Mouse (Mus musculus) heart, postnatal 0 days (tissue): ENCODE data around the gene Copg1. TPM values are rescaled to one million over a fixed set of nuclear protein-coding genes. Genes with fewer than 3 reads are reported as not detected.
A peak's percentile ranks its signal among the peaks of the same experiment; 100 is the strongest.
"Not testable (repeated sequence)": the region's sequence is repeated elsewhere in the genome, so short reads cannot be mapped to it uniquely, and the experiment has no call there.

Experiments used
- ATAC-seq: fragments of 200-750 bp; cut with Nextera tagmentation; 2 replicates; pipeline ENCODE4 v1.8.0; 2017; ENCODE audit warnings: low read depth, moderate number of reproducible peaks, moderate library complexity; ENCODE audit not compliant: insufficient read depth
- DNase-seq: peaks from one replicate; pipeline ENCODE4 v3.0.0-alpha.2; 2016; ENCODE audit warnings: low spot score
- H3K27ac ChIP-seq: fragments of 300-500 bp; sonication (generic); 2 replicates; pipeline ENCODE4 v1.5.1; 2014; ENCODE audit warnings: low read depth, mild to moderate bottlenecking
- H3K27me3 ChIP-seq: fragments of 300-500 bp; sonication (generic); 2 replicates; pipeline ENCODE4 v1.6.1; 2014; ENCODE audit warnings: low read length, mixed read lengths; ENCODE audit not compliant: control insufficient read depth, insufficient read depth
- H3K36me3 ChIP-seq: fragments of 300-500 bp; sonication (generic); replicated peaks from 2 replicates; pipeline ENCODE4 v1.6.1; 2014; ENCODE audit warnings: low read length, mixed read lengths; ENCODE audit not compliant: control insufficient read depth, insufficient read depth
- H3K4me1 ChIP-seq: fragments of 300-500 bp; sonication (generic); 2 replicates; pipeline ENCODE4 v1.6.1; 2014; ENCODE audit warnings: antibody characterized with exemption; ENCODE audit not compliant: control insufficient read depth, insufficient read depth
- H3K4me2 ChIP-seq: fragments of 300-500 bp; sonication (generic); 2 replicates; pipeline ENCODE4 v1.6.1; 2014; ENCODE audit warnings: low read depth, mild to moderate bottlenecking, low read length, moderate library complexity
- H3K4me3 ChIP-seq: fragments of 300-500 bp; sonication (generic); 2 replicates; pipeline ENCODE4 v1.5.1; 2014; ENCODE audit warnings: low read depth, low read length
- H3K9ac ChIP-seq: fragments of 300-500 bp; sonication (generic); replicated peaks from 2 replicates; pipeline ENCODE4 v1.6.1; 2014; ENCODE audit warnings: low read depth, low read length, mixed read lengths
- H3K9me3 ChIP-seq: fragments of 300-500 bp; sonication (generic); replicated peaks from 2 replicates; pipeline ENCODE4 v1.6.1; 2016; ENCODE audit warnings: low read length; ENCODE audit not compliant: control insufficient read depth
- CTCF ChIP-seq: IDR thresholded peaks from 2 replicates; pipeline ENCODE4 v1.5.1; 2016; ENCODE audit warnings: antibody characterized with exemption, control low read depth, low read depth
- EP300 ChIP-seq: IDR thresholded peaks from 2 replicates; pipeline ENCODE4 v1.6.1; 2016; ENCODE audit warnings: antibody characterized with exemption, low read depth
- WGBS: fragments of 180-500 bp; shearing (Covaris S2); extraction: QIAGEN DNeasy Blood & Tissue Kit; methylation state at CpG from one replicate; pipeline ENCODE4 v1.1.7; 2014; 5-methylcytosine and 5-hydroxymethylcytosine counted together
- polyA plus RNA-seq: library from polyadenylated mRNA; unstranded; fragments of >200 nt; fragmentation: Nextera tagmentation; extraction: Ambion mirVana; gene quantifications from 2 replicates; pipeline ENCODE4 v1.2.1, GENCODE M21; 2015
- total RNA-seq: library from RNA; depleted of rRNA; stranded (reverse); fragments of >200 nt; gene quantifications from 2 replicates; pipeline ENCODE4 v1.2.3, GENCODE M21; 2014; ENCODE audit warnings: low replicate concordance; rRNA removed

The Copg1 gene
- total and polyA plus RNA-seq, 2 experiments from 2014 or later = 66.3 to 92.4 TPM

- DNase-seq = peak; percentile 84
- Histone ChIP-seq H3K4me1 (no peaks in the 10 kb centered on the region), H3K36me3 (peaks cover 40% of the 10 kb centered on the region), H3K27ac (peak overlapping the region; percentile 43), H3K27me3 (no peaks in the 10 kb centered on the region), H3K9me3 (no peaks in the 10 kb centered on the region), H3K4me2 (peak overlapping the region; percentile 33), H3K9ac (0 out of 2 replicates have a peak overlapping the region, but pooled peaks have one; percentile 6), H3K4me3 (no peak overlapping the region)
- 33% methylated on average over 19 of the region's 19 CpGs for WGBS
- peak; percentile 97 for ATAC-seq
- TF ChIP-seq CTCF (no peak), EP300 (no peak)
Measured at GRCm38 (mm10) chr6:87937178-87937788, 49.7 kb downstream of the Copg1 start.

- H3K9me3 ChIP-seq = no peaks in the 10 kb centered on the region
- TF ChIP-seq CTCF = no peak
- TF ChIP-seq EP300 = no peak
- ATAC-seq (no peak), DNase-seq (no peak)
- no peak overlapping the region for H3K27ac ChIP-seq
- H3K27me3 ChIP-seq = no peaks in the 10 kb centered on the region
- H3K9ac ChIP-seq = no peak overlapping the region
- peaks cover 25% of the 10 kb centered on the region for H3K36me3 ChIP-seq
- no peak overlapping the region for H3K4me3 ChIP-seq
- WGBS = 86% methylated on average over 3 of the region's 3 CpGs
- H3K4me2 ChIP-seq = no peak overlapping the region
- no peaks in the 10 kb centered on the region for H3K4me1 ChIP-seq
Measured at GRCm38 (mm10) chr6:87938941-87939340, 51.3 kb downstream of the Copg1 start.

GRCm38 (mm10) chr6:87942179-87942578 lies 54.6 kb downstream of the Copg1 start:
- Histone ChIP-seq H3K27ac (no peak overlapping the region), H3K4me2 (no peak overlapping the region), H3K27me3 (no peaks in the 10 kb centered on the region), H3K36me3 (no peaks in the 10 kb centered on the region), H3K9me3 (no peaks in the 10 kb centered on the region; the same call in 1 of the 2 replicates), H3K4me1 (no peaks in the 10 kb centered on the region), H3K4me3 (no peak overlapping the region), H3K9ac (no peak overlapping the region)
- DNase-seq (no peak), ATAC-seq (no peak)
- no peak for TF ChIP-seq CTCF
- no peak for TF ChIP-seq EP300
- WGBS = 82% methylated on average over 7 of the region's 7 CpGs

DNA sequence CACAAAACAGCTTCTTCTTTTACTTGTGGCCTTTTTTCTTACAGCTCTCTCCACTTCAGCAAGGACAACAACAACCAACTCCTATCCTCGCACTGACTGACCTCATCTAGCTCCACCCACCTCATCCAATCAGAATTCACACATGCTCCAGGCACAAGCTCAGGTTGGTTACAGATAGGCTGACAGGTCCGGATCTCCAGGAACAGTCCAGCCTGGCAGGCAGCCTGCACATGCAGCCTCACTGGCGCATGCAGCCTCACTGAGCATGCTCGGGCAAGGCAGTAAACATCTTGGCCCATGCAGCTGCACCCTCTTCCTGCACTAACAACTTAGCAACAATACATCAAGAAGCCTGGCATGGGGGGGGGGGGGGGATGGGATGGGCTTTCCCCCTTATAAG lies 74.8 kb downstream of the Copg1 start:
- H3K27ac ChIP-seq, H3K9ac ChIP-seq: not testable (repeated sequence)
- 49% methylated on average over 4 of the region's 4 CpGs for WGBS

More for the DNA sequence above, 74.8 kb downstream of the Copg1 start:
- not testable (repeated sequence) for H3K4me2 ChIP-seq, DNase-seq, H3K4me3 ChIP-seq, H3K27me3 ChIP-seq, H3K36me3 ChIP-seq, ATAC-seq, H3K4me1 ChIP-seq
- peaks cover 11% of the 10 kb centered on the region; the same call in 1 of the 2 replicates for H3K9me3 ChIP-seq

Other genes with a start within 250 kb of the Copg1 start
- gene Aplf, start 215.6 kb upstream of the Copg1 start, total RNA-seq = 1.6 and 2.0 TPM in 2 replicates
- 2.7 and 4.2 TPM in 2 replicates for gene Aplf, start 215.6 kb upstream of the Copg1 start, polyA plus RNA-seq
- 0.77 TPM in 1 of 2 replicates, not detected in the other for gene Efcc1, start 156.9 kb upstream of the Copg1 start, total RNA-seq
- gene Efcc1, start 156.9 kb upstream of the Copg1 start, polyA plus RNA-seq = 0.62 and 0.75 TPM in 2 replicates
- gene Gp9, start 109.7 kb upstream of the Copg1 start, total RNA-seq = 0.19 and 0.23 TPM in 2 replicates
- gene Gp9, start 109.7 kb upstream of the Copg1 start, polyA plus RNA-seq = 0.89 and 1.0 TPM in 2 replicates
- gene Rab43, start 75.7 kb upstream of the Copg1 start, total RNA-seq = 11.8 and 19.7 TPM in 2 replicates
- gene Rab43, start 75.7 kb upstream of the Copg1 start, polyA plus RNA-seq = 6.7 and 6.8 TPM in 2 replicates
- gene Gm45140, start 52.0 kb upstream of the Copg1 start, total RNA-seq = not detected in 2 replicates
- 0.58 and 1.1 TPM in 2 replicates for gene Gm45140, start 52.0 kb upstream of the Copg1 start, polyA plus RNA-seq
- gene Isy1, start 49.0 kb upstream of the Copg1 start, total RNA-seq = 5.6 and 40.5 TPM in 2 replicates
- gene Isy1, start 49.0 kb upstream of the Copg1 start, polyA plus RNA-seq = 16.7 and 18.4 TPM in 2 replicates
- 247 and 318 TPM in 2 replicates for gene Cnbp, start 36.7 kb upstream of the Copg1 start, total RNA-seq
- gene Cnbp, start 36.7 kb upstream of the Copg1 start, polyA plus RNA-seq = 553 and 591 TPM in 2 replicates
- 8.7 and 40.9 TPM in 2 replicates for gene Hmces, start 26.1 kb downstream of the Copg1 start, total RNA-seq
- 16.2 and 18.0 TPM in 2 replicates for gene Hmces, start 26.1 kb downstream of the Copg1 start, polyA plus RNA-seq
- gene H1fx, start 93.8 kb downstream of the Copg1 start, total RNA-seq = 2.8 and 31.9 TPM in 2 replicates
- gene H1fx, start 93.8 kb downstream of the Copg1 start, polyA plus RNA-seq = 5.8 and 7.8 TPM in 2 replicates
- 62.7 and 90.1 TPM in 2 replicates for gene Rab7, start 157.5 kb downstream of the Copg1 start, total RNA-seq
- gene Rab7, start 157.5 kb downstream of the Copg1 start, polyA plus RNA-seq = 193 and 196 TPM in 2 replicates
- 120 and 133 TPM in 2 replicates for gene Rpn1, start 196.7 kb downstream of the Copg1 start, total RNA-seq
- gene Rpn1, start 196.7 kb downstream of the Copg1 start, polyA plus RNA-seq = 99.0 and 104 TPM in 2 replicates